Mouse (Mus musculus) B cell, adult 2 months (primary cell): ENCODE data around the gene Gemin8.
A peak's percentile ranks its signal among the peaks of the same experiment; 100 is the strongest.

Source experiments
- DNase-seq, 2 experiments: peaks; one replicate each; pipeline ENCODE4 v3.0.0; 2022

The Gemin8 gene

DNA sequence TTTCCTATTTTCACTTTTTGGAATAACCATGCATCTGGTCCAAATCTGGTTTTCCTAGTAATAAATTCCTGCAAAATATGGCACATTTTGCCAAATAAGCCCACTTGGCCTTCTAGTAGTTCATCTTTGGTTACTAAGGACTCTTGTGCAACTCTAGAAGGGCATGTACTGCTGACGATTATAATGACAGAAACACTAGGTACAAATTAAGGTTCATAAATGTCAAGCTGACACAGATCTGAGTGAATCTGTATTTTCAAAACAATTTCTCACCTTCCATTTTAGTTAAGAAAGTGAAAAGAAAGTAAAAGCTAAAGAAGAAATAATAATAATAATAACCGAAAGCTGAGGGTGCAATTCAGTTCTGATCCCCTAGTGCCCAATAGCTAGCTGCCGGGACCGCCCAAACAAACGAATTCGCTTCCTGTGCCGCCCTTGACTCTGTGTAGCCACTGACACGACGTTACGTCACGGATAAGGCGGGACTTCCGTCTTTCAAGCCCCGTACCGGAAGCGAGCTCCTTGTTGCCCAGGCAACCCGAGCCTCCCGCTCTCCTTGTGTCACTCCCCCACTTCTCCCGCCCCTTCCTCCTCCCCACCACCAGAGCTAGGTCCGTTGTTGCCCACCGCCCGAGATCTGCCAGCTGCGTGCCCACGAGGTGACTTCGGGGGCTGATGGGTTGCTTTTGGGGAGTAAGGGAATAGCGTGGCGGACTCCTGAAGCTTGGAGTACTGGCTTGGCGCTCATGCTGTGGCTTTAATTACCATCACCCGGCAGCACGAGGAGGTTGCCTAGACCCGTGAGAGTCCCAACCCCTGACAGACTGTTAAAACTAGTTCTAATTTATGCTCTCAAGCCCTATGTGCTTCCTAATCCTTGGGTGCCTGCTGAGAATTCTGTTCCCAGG, at the start of gene Gemin8:
Gene Gemin8, plus strand, starts transcription at position 563 of the 908 bp plus-strand sequence.
- peak; percentile 92 to 93 for DNase-seq

DNA sequence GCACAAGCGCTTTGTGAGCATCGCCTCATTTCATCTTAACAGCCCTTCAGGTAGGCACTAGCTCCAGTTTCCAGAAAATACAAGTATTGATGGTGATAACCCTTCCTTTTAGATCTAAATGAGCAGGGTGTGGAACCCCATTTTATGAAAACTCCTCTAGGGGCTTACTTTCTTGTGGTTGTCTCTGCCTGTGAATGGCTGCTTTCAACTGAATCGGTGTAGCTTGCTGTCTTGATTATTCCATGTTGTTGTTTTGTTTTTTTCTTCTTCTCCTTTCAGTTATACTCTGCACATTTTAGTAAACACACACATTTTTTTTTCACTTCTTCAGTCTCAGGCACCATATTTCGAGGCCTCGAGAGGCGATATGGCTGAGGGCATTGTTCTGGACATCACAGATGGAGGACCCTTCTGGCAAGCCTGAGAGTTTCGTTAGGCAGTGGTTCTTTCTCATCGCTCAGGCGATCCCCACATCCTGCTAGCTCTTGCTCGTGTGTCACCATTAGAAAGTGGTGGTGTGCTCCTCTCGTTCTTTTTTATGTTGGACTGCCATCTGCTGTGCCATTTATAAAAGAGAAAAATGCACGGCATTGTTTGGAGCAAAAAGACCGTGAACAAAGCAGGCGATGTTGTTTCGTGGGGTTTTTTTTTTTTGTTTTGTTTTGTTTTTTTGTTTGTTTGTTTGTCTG, 23.0 kb upstream of the Gemin8 start:
- DNase-seq: no peak

DNA sequence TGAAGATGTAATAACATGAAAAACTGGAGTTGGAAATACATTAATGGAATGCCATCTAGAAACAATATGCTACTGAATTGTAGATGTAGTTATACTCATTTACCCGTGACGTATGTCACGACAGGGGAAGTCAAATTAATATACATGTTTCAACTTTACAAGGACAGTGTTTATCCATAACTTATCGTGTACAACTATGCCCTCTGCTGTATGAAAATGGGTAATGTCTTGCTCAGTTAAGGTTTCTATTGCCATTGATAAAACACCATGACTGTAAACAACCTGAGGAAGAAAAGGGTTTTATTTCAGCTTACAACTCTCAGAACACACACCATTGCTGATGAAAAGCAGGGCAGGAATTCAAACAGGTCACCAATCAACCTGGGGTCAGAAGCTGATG, 7.5 kb upstream of the Gemin8 start:
- no peak for DNase-seq

DNA sequence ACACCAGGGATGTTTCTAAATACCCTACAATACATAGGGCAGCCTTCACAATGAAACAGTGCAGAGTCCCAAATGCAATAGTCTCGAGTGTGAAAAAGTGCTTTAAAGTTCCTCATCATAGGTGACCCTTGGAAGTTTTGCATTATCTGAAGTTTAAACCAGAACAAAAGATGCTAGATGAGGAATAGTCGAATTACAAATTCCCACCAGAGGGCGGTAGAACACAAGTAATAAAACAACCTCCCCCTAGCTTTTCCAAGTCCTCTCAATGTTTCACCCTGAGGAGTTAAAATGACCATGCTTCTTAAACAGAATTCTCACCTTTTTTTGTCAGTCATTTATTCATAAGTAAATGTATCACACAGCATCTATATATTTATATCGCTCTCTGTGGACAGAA, 2.9 kb upstream of the Gemin8 start:
- peak; percentile 51 to 62 for DNase-seq

DNA sequence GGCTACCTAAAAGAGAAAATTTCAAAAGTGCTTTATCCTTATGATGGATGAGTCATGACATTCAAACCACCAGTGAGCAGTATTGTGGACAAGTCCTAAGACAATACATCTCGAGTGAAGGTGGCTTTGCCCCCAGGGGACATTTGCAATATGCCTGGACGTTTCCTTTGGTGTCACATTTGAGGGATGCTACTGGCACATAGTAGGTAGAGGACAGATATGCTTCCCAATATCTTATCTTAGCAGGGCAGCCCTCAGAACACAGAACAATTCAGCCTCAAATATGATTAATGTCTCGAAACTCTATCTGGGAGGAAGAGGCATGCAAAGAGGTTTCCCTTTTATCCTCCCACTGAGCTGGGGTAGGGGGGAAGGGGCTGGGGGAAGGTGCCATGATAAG, 2.3 kb upstream of the Gemin8 start:
- no peak for DNase-seq

DNA sequence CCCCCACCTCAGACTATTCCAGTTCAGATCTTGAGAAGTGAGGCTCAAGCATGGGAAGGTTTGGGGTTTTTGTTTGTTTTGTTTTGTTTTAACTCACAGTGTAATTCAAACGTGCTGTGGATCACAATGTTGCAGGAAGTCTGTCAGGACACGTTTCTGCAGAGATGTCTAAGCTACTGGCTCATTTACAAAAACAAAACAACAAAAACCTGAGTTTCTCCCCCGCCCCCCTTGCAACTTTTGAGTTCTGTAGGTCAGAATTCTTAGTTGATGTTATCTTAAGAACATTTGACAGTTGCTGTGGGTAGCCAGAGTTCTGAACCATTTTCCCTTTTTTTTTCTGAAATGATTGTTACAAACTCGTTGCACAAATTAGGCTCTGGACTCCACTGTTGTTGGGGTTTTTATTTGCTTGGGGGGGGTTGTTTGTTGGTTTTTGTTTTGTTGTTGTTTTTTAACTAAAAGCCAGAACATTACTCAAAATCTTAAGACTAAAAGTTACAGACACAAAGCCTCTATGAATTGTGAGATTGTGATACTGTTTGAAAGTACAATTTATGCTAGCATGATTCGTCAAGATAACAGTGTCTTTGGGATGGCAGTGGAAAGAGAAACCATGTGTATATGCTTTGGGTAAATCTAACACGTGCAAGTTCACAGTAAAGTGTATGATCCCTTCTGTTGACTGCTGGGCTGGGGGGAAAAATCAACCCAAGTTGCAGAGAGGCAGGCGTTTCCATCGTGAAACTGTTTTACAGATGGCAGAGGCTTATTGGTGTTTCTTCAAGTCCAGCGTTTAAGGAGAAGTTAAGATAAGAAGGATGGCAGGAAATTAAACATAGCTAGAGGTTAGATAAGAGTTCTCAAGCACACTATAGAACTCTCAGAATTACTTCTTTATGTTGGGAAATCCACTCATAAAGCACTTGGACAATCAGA, 815 bp downstream of the Gemin8 start:
- DNase-seq: no peak

DNA sequence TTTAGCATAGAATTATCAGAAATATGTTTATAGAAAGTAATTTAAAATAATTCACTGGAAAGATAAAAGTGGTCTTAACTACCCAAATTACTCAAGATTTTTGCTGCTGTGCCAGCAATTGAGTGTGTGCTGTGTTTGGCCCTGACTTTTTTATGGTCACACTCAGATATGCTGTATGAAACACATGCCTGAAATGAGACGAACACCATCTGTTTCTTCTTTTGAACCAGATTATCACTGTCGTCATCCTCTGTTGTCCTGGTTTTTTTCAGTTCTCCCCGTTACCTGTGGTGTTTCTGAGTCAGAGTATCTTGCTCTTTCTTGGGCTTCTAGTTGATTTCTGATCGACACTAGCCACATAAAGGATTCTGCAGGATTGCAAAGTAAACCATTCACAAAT, 1.8 kb downstream of the Gemin8 start:
- DNase-seq: no peak

DNA sequence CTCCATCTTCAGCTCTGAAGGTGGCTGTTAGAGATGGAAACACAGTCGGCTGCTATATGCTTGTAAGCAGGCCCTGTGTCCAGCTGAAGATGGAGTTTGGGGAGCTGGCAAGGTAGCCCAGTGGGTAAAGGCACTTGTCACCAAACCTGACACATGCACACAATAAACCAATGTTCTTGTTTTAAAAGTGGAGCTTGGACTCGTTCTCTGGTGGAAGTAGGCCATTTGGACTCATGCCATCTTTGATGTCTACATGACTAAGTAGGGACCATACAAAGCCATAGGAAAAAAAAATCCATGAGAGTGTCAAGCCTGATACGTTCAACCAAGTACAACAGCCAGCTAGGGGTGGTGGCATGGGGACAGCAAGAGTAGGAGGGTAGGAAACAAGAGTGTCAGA, 2.4 kb downstream of the Gemin8 start:
- no peak for DNase-seq

DNA sequence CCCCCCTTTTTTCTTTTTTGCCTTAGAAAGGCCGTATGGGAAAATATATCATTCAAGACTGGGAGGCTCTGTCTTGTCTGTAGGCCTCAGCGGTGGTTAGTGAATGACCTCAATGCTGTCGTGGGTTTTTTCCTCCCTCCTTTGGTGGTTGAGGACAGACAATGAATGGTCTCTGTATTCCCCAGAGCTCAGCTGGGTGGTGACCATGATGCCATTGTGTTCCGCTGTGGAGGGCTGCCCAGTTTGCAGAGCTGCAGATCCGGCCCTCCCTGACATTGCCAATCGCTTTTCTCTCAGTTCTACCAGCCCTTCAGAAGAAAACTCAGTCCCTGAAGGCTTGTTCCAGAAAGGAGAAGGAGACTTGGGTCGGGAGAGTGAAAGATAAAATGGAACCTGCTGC, 3.5 kb downstream of the Gemin8 start:
- DNase-seq: no peak

DNA sequence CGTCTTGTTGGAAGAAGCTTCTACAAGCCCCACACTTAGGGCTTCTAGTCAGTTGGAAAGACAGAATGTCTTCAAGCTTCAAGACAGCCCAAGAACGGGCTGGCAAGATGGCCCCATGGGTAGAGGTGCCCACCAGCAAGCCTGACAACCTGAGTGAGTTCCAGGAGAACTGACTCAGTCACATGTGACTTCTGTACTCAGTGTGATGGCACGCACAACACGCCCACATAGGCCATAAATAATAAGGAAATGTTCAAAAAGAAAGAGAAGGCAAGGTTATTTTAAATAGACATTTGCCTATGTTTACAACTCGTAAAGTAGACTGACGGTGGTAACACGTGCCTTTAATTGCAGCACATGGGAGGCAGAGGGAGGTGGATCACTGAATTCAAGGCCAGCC, 7.7 kb downstream of the Gemin8 start:
- DNase-seq: no peak

DNA sequence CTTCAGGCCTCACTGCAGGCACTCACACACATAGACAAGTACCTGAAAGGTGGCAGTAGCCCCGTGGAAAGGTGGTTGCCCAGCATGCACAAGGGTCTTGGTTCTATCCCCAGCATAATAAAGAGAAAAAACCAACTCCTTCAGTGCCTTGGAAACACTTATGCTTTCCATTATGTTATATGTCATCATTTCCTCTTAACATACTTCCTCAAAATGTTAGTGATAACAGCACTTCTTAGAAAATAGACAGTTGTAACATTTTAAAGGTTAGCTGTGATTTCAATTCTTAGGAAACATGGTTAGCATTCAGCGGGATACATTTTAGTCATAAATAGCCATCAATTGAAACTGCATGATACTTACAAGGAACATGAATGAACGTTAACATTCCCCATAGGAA, 12.8 kb downstream of the Gemin8 start:
- DNase-seq: no peak

DNA sequence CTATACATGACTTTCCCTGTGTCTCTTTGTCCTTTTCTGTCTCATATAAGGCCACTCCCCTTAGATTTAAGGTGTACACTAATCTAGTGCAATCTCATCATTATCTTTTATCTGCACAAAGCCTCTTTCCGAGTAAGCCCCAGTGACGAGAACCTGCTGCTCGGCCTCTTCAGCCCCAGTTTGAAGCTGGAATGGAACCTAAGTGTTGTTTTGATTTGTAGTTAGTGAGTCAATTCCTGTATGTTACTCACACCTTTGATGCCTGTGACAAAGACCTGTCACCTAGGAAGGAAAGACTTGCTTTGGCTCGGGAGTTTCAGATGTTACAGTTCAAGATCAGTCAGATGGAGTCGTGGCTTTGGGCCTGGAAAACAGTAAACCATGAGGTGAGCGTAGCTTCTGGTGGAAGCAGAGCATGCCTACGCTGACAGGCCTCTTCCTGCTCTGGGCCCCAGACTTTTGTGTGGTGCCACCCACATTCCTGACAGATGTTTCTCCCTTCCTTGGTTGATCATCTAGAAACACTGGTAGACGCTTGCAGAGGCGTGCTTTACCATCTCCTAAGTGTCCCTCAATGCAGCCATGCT, 15.2 kb downstream of the Gemin8 start:
- no peak for DNase-seq

DNA sequence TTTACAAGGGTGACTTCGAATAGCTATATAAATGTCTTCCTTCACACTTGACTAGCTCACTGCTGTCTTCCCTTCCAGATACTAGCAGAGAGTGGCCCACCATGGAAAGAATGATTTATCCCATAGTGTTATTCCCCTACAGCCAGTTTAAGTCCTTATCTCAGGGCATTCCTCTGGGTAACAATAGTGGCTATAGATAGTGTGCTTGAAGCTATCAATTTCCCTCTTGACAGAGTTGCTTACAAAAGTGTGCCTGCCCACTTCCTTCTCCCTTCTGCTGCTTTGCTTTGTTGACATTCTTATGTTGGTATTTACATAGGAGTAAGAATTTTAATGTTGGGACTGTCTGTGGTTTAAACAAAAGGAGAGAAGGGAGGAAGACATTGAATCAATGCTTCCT, 17.5 kb downstream of the Gemin8 start:
- DNase-seq: no peak

DNA sequence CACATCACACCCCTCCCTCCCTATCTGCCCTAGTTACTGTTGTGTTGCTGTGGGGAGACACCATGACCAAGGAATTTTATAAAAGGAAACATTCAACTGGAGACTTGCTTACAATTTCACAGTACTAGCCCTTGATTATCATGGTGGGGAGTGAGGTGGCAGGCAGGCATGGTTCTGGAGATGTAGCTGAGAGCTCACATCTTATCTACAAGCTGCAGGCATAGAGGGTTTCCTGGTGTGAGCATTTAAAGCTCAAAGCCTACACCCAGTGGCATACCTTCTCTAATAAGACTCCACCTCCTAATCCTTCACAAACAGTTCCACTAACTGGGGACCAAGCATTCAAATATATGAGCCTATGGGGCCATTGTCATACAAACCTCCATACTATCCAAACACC, 26.1 kb downstream of the Gemin8 start:
- no peak for DNase-seq

DNA sequence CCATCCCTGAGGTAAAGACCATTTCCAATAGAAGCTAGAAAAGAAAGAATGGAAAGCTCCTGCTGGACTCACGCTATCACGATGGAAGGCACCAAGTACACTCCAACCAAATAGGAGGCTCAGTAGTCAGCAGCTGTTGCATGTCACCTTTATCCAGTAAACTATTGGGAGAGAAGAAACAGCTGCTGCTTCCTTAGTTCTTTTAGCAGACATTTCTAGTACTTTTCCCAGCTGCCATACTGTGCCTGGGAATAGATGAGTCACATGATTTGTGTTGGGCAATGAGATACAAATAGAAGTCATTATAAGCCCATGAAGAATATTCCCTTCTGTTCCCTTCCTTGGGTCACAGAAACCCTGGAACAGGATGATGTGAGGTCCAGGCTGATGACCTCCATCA, 28.0 kb downstream of the Gemin8 start:
- DNase-seq: no peak

DNA sequence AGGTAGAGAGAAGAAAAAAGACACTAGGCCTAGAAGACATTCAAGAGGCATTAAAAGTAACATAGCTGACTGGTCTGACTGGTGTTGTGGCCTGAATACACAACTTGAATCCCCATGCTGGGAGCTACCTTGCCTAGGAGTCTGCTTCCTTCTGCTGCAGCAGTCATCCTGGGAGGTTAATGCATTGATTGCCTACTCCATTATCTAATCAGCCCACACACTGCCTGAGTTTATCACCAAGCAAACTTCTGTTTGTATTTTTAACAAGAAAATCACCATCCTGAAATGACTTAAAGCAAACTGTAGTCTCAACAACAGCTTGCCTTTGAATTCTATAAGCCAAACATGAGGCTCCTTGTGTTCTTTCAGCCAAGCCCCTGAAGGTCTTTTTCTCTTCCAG, 29.6 kb downstream of the Gemin8 start:
- DNase-seq: no peak

DNA sequence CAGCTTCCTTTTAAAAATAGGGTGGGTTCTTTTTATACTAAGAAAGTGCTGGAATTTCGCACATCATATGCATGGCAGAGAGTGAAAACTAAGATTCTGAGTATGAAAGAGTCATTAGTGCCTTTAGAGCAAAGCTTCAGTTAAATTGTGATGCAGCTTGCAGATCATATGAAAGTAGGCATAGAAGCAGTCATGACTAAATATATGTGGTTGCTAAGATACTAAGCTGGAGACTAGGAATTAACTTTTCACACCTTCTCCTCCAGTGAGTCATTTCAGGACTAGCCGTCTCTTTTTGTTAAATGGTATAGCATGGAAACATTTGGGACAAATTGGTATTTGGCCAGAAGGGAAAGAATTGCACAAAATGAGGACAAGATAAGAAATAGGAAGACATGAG, 44.3 kb downstream of the Gemin8 start:
- DNase-seq: no peak

DNA sequence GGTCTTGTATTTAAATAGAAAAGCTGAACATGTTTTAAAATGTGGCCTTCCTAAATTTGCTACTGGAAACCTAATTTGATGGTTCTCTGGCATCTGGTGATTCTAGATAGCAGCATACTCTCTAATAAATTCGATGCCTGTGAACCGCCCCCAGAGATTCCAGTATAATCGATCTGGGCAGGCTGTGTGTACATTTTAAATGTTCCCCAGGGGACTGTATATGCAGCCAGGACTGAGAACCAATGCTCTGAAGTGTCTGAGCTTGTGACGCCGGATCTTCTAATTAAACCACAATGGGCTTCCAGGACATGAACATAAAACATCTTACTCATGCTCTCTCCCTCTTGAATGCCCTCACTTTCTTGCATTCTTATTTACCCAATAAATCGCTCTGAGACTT, 46.0 kb downstream of the Gemin8 start:
- DNase-seq: no peak

DNA sequence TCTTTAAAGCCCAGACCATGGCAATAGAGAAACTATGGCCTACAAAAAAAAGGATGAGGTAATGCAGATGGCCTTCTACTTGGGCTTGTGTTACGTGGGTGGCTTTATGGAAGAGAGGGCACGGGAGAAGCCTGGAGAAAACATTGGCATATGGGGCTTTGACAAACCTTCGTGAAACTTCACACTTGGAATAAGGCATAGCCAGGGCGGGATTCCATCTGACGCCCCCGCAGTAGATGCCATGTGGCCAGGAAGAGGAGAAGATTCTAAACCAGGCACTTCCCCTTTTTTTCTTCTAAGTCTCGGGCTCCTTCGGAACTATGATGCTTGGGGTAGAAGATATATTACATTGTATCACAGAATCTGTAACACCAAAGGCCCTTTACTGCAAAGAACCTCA, 46.5 kb downstream of the Gemin8 start:
- no peak for DNase-seq

DNA sequence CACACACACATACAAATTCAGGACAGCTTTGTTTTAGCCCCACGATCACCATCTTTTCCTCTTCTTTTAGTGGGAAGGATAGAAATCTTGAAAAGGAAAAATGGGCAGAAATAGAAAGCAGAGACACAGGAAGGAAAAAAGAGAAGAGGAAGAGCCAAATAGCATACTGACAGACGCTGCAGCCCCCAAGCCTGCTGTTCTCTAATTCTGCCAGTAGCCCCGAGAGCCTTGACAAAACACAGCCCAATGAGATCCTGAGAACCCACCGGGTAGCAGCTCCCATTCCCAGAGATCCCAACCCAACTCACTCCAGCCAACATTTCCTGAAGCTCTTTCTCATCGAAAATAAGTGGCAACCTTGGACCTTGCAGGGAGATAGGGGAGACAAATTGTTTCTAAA, 49.1 kb downstream of the Gemin8 start:
- DNase-seq: no peak

DNA sequence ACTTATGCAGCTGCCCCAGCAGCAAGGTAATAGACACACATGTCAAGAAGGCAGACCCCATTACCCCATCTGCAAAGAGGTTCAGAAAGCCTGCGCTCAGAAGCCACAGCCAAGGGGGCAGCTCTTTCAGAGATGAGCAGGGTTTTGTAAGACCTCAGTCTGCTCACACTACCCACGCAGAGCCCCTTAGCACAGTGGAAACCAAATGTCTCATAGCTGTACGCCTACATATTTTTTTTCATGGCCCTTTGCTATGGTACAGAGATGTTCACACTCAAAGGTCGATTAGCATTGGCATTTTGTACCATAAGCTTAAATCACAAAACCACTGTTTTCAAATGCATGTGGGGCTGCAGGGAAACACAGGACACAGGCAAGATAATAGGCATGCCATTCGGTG, 56.6 kb downstream of the Gemin8 start:
- no peak for DNase-seq

DNA sequence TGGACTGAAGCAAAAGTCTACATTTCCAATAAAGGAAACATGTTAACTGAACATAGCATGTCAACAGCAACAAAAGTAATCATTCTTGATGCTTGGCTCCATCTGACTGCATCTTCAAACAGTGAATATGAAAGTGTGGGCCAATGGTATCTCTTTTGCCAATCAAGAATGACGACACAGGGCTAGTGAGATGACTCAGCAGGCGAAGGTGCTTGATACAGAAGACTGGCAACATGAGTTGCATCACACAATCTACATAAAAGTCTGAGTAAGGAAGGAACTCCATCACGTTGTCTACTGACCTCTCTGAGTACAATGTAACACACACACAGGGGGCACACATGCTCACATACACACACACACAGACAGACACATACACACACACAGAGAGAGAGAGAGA, 59.5 kb downstream of the Gemin8 start:
- no peak for DNase-seq
